Mouse (Mus musculus) liver, embryonic 18 days (tissue): ENCODE results near the gene Gm40460. TPM values are rescaled to one million over a fixed set of nuclear protein-coding genes. Genes with fewer than 3 reads are reported as not detected.

Experiments used
- polyA plus RNA-seq: library from polyadenylated mRNA; depleted of rRNA; stranded (reverse); fragments of >200 nt; gene quantifications from 2 replicates; pipeline ENCODE4 v1.2.3, GENCODE M21; 2012; rRNA removed

Gm40460 gene
- not detected in 2 replicates for polyA plus RNA-seq

GRCm38 (mm10) chr7:142240978-142241377 is at the start of gene Gm40460:
TSS of gene Gm40460 (minus strand) at chr7:142241078.

GRCm38 (mm10) chr7:142274263-142274662 is 33.4 kb upstream of the Gm40460 start, which contains the start of gene Gm4559:
TSS of gene Gm4559 (minus strand) at chr7:142274363.

GRCm38 (mm10) chr7:142258254-142258653 is 17.4 kb upstream of the Gm40460 start, which contains the start of gene Gm2431:
TSS of gene Gm2431 (minus strand) at chr7:142258354.

GRCm38 (mm10) chr7:142229871-142230270 is 11.0 kb downstream of the Gm40460 start, which contains the start of gene Krtap5-5:
TSS of gene Krtap5-5 (minus strand) at chr7:142229971.

GRCm38 (mm10) chr7:142211559-142211958 is 29.3 kb downstream of the Gm40460 start, which contains the start of gene Gm7579:
TSS of gene Gm7579 (plus strand) at chr7:142211859.

GRCm38 (mm10) chr7:142201064-142201463 is 39.8 kb downstream of the Gm40460 start, which contains the start of gene Krtap5-3:
TSS of gene Krtap5-3 (plus strand) at chr7:142201364.

Other genes with a start within 250 kb of the Gm40460 start
- gene Mob2, start 180.0 kb downstream of the Gm40460 start, polyA plus RNA-seq = 26.5 and 26.9 TPM in 2 replicates
- 1.4 TPM in 2 replicates for gene Dusp8, start 145.2 kb downstream of the Gm40460 start, polyA plus RNA-seq
- gene Gm45618, start 120.3 kb downstream of the Gm40460 start, polyA plus RNA-seq = not detected in 2 replicates
- not detected in 2 replicates for gene Gm39115, start 105.0 kb downstream of the Gm40460 start, polyA plus RNA-seq
- not detected in 2 replicates for gene Gm45337, start 96.5 kb downstream of the Gm40460 start, polyA plus RNA-seq
- gene Gm29735, start 84.0 kb downstream of the Gm40460 start, polyA plus RNA-seq = not detected in 2 replicates
- gene Gm4553, start 75.3 kb downstream of the Gm40460 start, polyA plus RNA-seq = not detected in 2 replicates
- gene Krtap5-2, start 65.1 kb downstream of the Gm40460 start, polyA plus RNA-seq = not detected in 2 replicates
- gene Gm10153, start 50.7 kb downstream of the Gm40460 start, polyA plus RNA-seq = not detected in 2 replicates
- not detected in 2 replicates for gene Krtap5-3, start 39.7 kb downstream of the Gm40460 start, polyA plus RNA-seq
- gene Gm7579, start 29.2 kb downstream of the Gm40460 start, polyA plus RNA-seq = not detected in 2 replicates
- not detected in 2 replicates for gene Krtap5-5, start 11.1 kb downstream of the Gm40460 start, polyA plus RNA-seq
- gene Gm2431, start 17.3 kb upstream of the Gm40460 start, polyA plus RNA-seq = not detected in 2 replicates
- not detected in 2 replicates for gene Gm4559, start 33.3 kb upstream of the Gm40460 start, polyA plus RNA-seq
- not detected in 2 replicates for gene Krtap5-1, start 56.0 kb upstream of the Gm40460 start, polyA plus RNA-seq
- gene Krtap5-4, start 62.5 kb upstream of the Gm40460 start, polyA plus RNA-seq = not detected in 2 replicates
- 1.9 and 2.0 TPM in 2 replicates for gene Ifitm10, start 132.7 kb upstream of the Gm40460 start, polyA plus RNA-seq
- gene Gm49369, start 141.6 kb upstream of the Gm40460 start, polyA plus RNA-seq = 0.48 and 0.60 TPM in 2 replicates
- gene Ctsd, start 147.0 kb upstream of the Gm40460 start, polyA plus RNA-seq = 286 and 330 TPM in 2 replicates
- 0.16 and 0.24 TPM in 2 replicates for gene Syt8, start 193.8 kb upstream of the Gm40460 start, polyA plus RNA-seq
- 1.7 and 3.1 TPM in 2 replicates for gene Tnni2, start 200.7 kb upstream of the Gm40460 start, polyA plus RNA-seq
- gene Lsp1, start 219.7 kb upstream of the Gm40460 start, polyA plus RNA-seq = 31.6 and 34.6 TPM in 2 replicates